Mouse (Mus musculus) CD4-positive helper T cell, adult 2 months (primary cell): ENCODE measurements around the gene S100a6.

ENCODE experiments used
- DNase-seq: peaks from one replicate; pipeline ENCODE4 v3.0.0-alpha.2; 2012; ENCODE audit warnings: low read depth, missing footprints, low spot score

S100a6 gene

GRCm38 (mm10) chr3:90600458-90601195, 12.1 kb upstream of the S100a6 start:
- no peak for DNase-seq

GRCm38 (mm10) chr3:90601486-90602110, 11.1 kb upstream of the S100a6 start, which contains the start of gene Gm42674:
Gene Gm42674 (plus strand): TSS chr3:90601904.
- no peak for DNase-seq

GRCm38 (mm10) chr3:90603623-90604022, 9.1 kb upstream of the S100a6 start, which contains the start of gene S100a4:
Gene S100a4 (plus strand): TSS chr3:90603771.
- peak; percentile 43 for DNase-seq

- peak; percentile 57 for DNase-seq
Measured at GRCm38 (mm10) chr3:90604416-90604815, 8.3 kb upstream of the S100a6 start.

- DNase-seq = peak; percentile 69
Measured at GRCm38 (mm10) chr3:90605049-90605448, 7.6 kb upstream of the S100a6 start.

GRCm38 (mm10) chr3:90605736-90606135, 6.9 kb upstream of the S100a6 start:
- DNase-seq = no peak

- no peak for DNase-seq
Measured at GRCm38 (mm10) chr3:90606185-90606584, 6.5 kb upstream of the S100a6 start.

- no peak for DNase-seq
Measured at GRCm38 (mm10) chr3:90607361-90607760, 5.3 kb upstream of the S100a6 start.

GRCm38 (mm10) chr3:90608223-90608622, 4.5 kb upstream of the S100a6 start, which contains the start of gene S100a5:
Gene S100a5 (plus strand): TSS chr3:90608523.
- DNase-seq = no peak

- DNase-seq = no peak
Measured at GRCm38 (mm10) chr3:90609102-90609501, 3.6 kb upstream of the S100a6 start.

GRCm38 (mm10) chr3:90611494-90611893, 1.2 kb upstream of the S100a6 start:
- no peak for DNase-seq

- peak; percentile 55 for DNase-seq
Measured at GRCm38 (mm10) chr3:90612061-90612460, 621 bp upstream of the S100a6 start.

GRCm38 (mm10) chr3:90613461-90614147, 922 bp downstream of the S100a6 start:
- peak; percentile 17 for DNase-seq

GRCm38 (mm10) chr3:90614148-90614530, 1.5 kb downstream of the S100a6 start:
- DNase-seq = no peak

- DNase-seq = no peak
Measured at GRCm38 (mm10) chr3:90614611-90615251, 2.0 kb downstream of the S100a6 start.

GRCm38 (mm10) chr3:90615415-90615814, 2.7 kb downstream of the S100a6 start:
- peak; percentile 84 for DNase-seq

- no peak for DNase-seq
Measured at GRCm38 (mm10) chr3:90615911-90616310, 3.2 kb downstream of the S100a6 start.

- DNase-seq = peak; percentile 30
Measured at GRCm38 (mm10) chr3:90617586-90617985, 4.9 kb downstream of the S100a6 start.

GRCm38 (mm10) chr3:90621552-90621951, 8.9 kb downstream of the S100a6 start:
- DNase-seq = no peak

- DNase-seq = peak; percentile 70
Measured at GRCm38 (mm10) chr3:90623435-90624071, 10.9 kb downstream of the S100a6 start.

- DNase-seq = no peak
Measured at GRCm38 (mm10) chr3:90625496-90625895, 12.8 kb downstream of the S100a6 start.
